Mouse (Mus musculus) heart, postnatal 0 days (tissue): ENCODE measurements around the gene Kcnh2. TPM values are rescaled to one million over a fixed set of nuclear protein-coding genes. Genes with fewer than 3 reads are reported as not detected.

Experiments used
- ATAC-seq: fragments of 200-750 bp; cut with Nextera tagmentation; 2 replicates; pipeline ENCODE4 v1.8.0; 2017; ENCODE audit warnings: low read depth, moderate number of reproducible peaks, moderate library complexity; ENCODE audit not compliant: insufficient read depth
- DNase-seq: peaks from one replicate; pipeline ENCODE4 v3.0.0-alpha.2; 2016; ENCODE audit warnings: low spot score
- H3K27ac ChIP-seq: fragments of 300-500 bp; sonication (generic); 2 replicates; pipeline ENCODE4 v1.5.1; 2014; ENCODE audit warnings: low read depth, mild to moderate bottlenecking
- H3K27me3 ChIP-seq: fragments of 300-500 bp; sonication (generic); 2 replicates; pipeline ENCODE4 v1.6.1; 2014; ENCODE audit warnings: low read length, mixed read lengths; ENCODE audit not compliant: control insufficient read depth, insufficient read depth
- H3K36me3 ChIP-seq: fragments of 300-500 bp; sonication (generic); replicated peaks from 2 replicates; pipeline ENCODE4 v1.6.1; 2014; ENCODE audit warnings: low read length, mixed read lengths; ENCODE audit not compliant: control insufficient read depth, insufficient read depth
- H3K4me1 ChIP-seq: fragments of 300-500 bp; sonication (generic); 2 replicates; pipeline ENCODE4 v1.6.1; 2014; ENCODE audit warnings: antibody characterized with exemption; ENCODE audit not compliant: control insufficient read depth, insufficient read depth
- H3K4me2 ChIP-seq: fragments of 300-500 bp; sonication (generic); 2 replicates; pipeline ENCODE4 v1.6.1; 2014; ENCODE audit warnings: low read depth, mild to moderate bottlenecking, low read length, moderate library complexity
- H3K4me3 ChIP-seq: fragments of 300-500 bp; sonication (generic); 2 replicates; pipeline ENCODE4 v1.5.1; 2014; ENCODE audit warnings: low read depth, low read length
- H3K9ac ChIP-seq: fragments of 300-500 bp; sonication (generic); replicated peaks from 2 replicates; pipeline ENCODE4 v1.6.1; 2014; ENCODE audit warnings: low read depth, low read length, mixed read lengths
- H3K9me3 ChIP-seq: fragments of 300-500 bp; sonication (generic); replicated peaks from 2 replicates; pipeline ENCODE4 v1.6.1; 2016; ENCODE audit warnings: low read length; ENCODE audit not compliant: control insufficient read depth
- CTCF ChIP-seq: IDR thresholded peaks from 2 replicates; pipeline ENCODE4 v1.5.1; 2016; ENCODE audit warnings: antibody characterized with exemption, control low read depth, low read depth
- EP300 ChIP-seq: IDR thresholded peaks from 2 replicates; pipeline ENCODE4 v1.6.1; 2016; ENCODE audit warnings: antibody characterized with exemption, low read depth
- WGBS: fragments of 180-500 bp; shearing (Covaris S2); extraction: QIAGEN DNeasy Blood & Tissue Kit; methylation state at CpG from one replicate; pipeline ENCODE4 v1.1.7; 2014; 5-methylcytosine and 5-hydroxymethylcytosine counted together
- polyA plus RNA-seq: library from polyadenylated mRNA; unstranded; fragments of >200 nt; fragmentation: Nextera tagmentation; extraction: Ambion mirVana; gene quantifications from 2 replicates; pipeline ENCODE4 v1.2.1, GENCODE M21; 2015
- total RNA-seq: library from RNA; depleted of rRNA; stranded (reverse); fragments of >200 nt; gene quantifications from 2 replicates; pipeline ENCODE4 v1.2.3, GENCODE M21; 2014; ENCODE audit warnings: low replicate concordance

Kcnh2 gene
- total and polyA plus RNA-seq, 2 experiments from 2014 or later: 32.1 to 86.1 TPM

DNA sequence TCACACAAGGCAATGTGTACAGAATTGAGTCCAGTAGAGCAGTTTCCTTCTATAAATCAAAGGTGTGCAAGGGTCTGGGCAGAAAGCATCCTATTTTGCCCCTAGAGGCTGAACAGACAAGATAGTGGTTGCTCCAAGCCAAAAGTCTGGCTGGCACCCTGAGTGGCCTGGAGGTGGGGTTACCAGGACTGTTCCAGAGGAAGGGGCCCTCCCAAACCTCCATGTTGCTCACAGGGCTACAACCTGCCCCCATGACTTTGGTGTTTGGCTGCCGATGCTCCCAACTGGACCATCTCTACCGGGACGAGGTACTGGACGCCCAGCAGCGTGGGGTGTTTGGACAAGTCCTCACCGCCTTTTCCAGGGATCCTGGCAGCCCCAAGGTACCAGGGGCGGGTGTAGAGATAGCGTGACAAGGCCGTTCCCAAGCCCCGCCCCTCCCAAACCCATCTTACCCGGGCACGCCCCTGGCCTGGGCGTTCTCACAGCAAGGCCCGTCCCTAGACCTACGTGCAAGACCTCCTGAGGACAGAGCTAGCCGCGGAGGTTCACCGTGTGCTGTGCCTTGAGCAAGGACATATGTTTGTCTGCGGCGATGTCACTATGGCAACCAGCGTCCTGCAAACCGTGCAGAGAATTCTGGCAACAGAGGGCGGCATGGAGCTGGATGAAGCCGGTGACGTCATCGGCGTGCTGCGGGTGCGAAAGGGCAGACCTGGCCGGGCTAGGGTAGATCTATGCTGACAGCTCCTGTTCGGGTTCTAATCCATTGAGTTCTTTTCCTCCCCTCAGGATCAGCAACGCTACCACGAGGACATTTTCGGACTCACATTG is 31.8 kb upstream of the Kcnh2 start:
- peaks cover 37% of the 10 kb centered on the region for H3K4me1 ChIP-seq
- DNase-seq (peak; percentile 98), ATAC-seq (peak; percentile 87)
- H3K9ac ChIP-seq: peak overlapping the region; percentile 10; the same call in 1 of the 2 replicates
- peak overlapping the region; percentile 29 for H3K4me3 ChIP-seq
- H3K27ac ChIP-seq: peak overlapping the region; percentile 71
- H3K4me2 ChIP-seq: peak overlapping the region; percentile 58
- WGBS: 2% methylated on average over 34 of the region's 34 CpGs
- peaks cover 9% of the 10 kb centered on the region; the same call in 1 of the 2 replicates for H3K36me3 ChIP-seq
- H3K27me3 ChIP-seq: 0 out of 2 replicates have a peak, but pooled peaks cover 6% of the 10 kb centered on the region
- H3K9me3 ChIP-seq: no peaks in the 10 kb centered on the region
- TF ChIP-seq EP300 (no peak), CTCF (peak; percentile 53)

DNA sequence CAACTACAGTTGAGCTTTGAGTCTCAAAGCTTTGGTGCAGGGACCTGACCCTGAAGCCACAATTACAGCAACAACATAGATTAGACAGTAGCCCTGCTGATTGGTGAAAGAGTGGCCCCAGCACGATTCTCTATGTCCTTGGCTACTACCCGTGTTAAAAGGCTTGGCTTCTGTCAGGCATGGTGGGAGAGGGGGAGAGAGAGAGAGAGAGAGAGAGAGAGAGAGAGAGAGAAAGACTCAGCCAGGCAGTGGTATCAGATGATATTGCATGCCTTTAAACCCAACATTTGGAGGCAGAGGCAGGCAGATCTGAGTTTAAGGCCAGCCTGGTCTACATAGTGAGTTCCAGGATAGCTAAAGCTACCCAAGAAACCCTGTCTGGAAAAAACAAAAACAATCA is 30.6 kb upstream of the Kcnh2 start:
- WGBS: 49% methylated on average over 2 of the region's 2 CpGs
- Histone ChIP-seq H3K4me2 (no peak overlapping the region), H3K4me1 (peaks cover 25% of the 10 kb centered on the region; the same call in 1 of the 2 replicates), H3K27ac (no peak overlapping the region), H3K9me3 (no peaks in the 10 kb centered on the region), H3K9ac (no peak overlapping the region), H3K4me3 (no peak overlapping the region), H3K36me3 (peaks cover 9% of the 10 kb centered on the region; the same call in 1 of the 2 replicates), H3K27me3 (0 out of 2 replicates have a peak, but pooled peaks cover 6% of the 10 kb centered on the region)
- no peak for DNase-seq
- TF ChIP-seq CTCF (no peak), EP300 (no peak)
- ATAC-seq: no peak

DNA sequence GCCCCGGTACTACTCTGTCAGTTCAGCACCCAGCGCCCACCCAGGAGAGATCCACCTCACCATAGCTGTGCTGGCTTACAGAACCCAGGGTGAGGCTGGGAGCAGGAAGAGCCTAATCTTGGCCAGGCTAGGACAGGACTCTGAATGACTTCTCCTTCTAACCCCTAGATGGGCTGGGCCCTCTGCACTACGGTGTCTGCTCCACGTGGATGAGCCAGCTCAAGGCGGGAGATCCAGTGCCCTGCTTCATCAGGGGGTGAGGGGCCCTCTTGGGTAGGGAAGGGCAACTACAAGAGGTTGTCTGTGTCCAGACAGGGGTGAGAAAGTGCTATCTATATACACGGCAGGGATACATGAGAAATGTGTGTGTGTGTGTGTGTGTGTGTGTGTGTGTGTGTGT is 30.1 kb upstream of the Kcnh2 start:
- no peaks in the 10 kb centered on the region for H3K9me3 ChIP-seq
- no peak for TF ChIP-seq EP300
- WGBS: 76% methylated on average over 6 of the region's 6 CpGs

DNA sequence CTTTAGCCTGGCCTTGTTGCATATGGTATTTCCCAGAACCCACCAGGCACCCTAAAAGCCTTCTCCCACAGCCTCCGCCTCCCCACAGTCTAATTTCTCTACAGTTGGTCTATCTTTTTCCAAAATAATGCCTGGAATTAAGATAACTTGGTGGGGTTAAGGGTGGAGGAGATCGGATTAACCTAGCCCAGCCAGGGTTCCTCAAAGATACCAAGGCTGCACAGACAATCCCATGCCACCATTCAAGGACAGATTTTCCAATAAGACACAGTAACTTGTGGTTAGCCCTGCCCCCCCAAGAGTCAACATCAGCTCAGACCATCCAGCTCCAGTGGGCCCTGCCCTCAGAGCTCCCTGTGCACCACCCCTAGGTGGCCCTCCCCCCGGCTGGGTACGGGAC is 29.1 kb upstream of the Kcnh2 start:
- H3K36me3 ChIP-seq: peaks cover 9% of the 10 kb centered on the region; the same call in 1 of the 2 replicates
- no peak overlapping the region for H3K27ac ChIP-seq
- H3K4me2 ChIP-seq: no peak overlapping the region
- no peak overlapping the region for H3K9ac ChIP-seq
- H3K4me3 ChIP-seq: no peak overlapping the region
- TF ChIP-seq CTCF: no peak
- TF ChIP-seq EP300: no peak
- no peaks in the 10 kb centered on the region for H3K27me3 ChIP-seq
- H3K4me1 ChIP-seq: peaks cover 19% of the 10 kb centered on the region; the same call in 1 of the 2 replicates
- ATAC-seq (no peak), DNase-seq (no peak)
- 85% methylated on average over 4 of the region's 4 CpGs for WGBS
- no peaks in the 10 kb centered on the region for H3K9me3 ChIP-seq

More for the DNA sequence above, 30.1 kb upstream of the Kcnh2 start:
- H3K27ac ChIP-seq: no peak overlapping the region
- H3K27me3 ChIP-seq: 0 out of 2 replicates have a peak, but pooled peaks cover 6% of the 10 kb centered on the region
- no peak for DNase-seq
- peaks cover 9% of the 10 kb centered on the region; the same call in 1 of the 2 replicates for H3K36me3 ChIP-seq
- no peak overlapping the region for H3K4me2 ChIP-seq
- ATAC-seq: no peak
- H3K4me3 ChIP-seq: no peak overlapping the region
- H3K9ac ChIP-seq: no peak overlapping the region
- H3K4me1 ChIP-seq: peaks cover 20% of the 10 kb centered on the region; the same call in 1 of the 2 replicates

DNA sequence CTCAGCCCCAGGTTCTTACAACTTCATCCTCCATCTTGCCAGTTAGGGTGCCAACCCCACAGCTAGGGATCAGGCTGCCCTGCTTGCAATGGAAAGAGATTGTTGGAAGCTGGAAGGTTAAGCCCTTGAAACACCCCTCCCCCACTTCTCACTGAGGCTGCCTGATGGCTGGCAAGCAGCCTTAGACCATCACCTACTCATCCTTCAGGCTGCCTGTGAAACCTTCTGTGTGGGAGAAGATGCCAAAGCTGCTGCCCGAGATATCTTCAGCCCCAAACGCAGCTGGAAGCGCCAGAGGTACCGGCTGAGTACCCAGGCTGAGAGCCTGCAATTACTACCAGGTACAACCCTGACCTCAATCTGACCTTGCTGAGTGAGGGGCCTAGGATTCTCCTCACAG is 28.1 kb upstream of the Kcnh2 start:
- Histone ChIP-seq H3K4me1 (peaks cover 18% of the 10 kb centered on the region), H3K4me3 (no peak overlapping the region), H3K27ac (no peak overlapping the region), H3K27me3 (no peaks in the 10 kb centered on the region), H3K4me2 (no peak overlapping the region), H3K36me3 (peaks cover 9% of the 10 kb centered on the region; the same call in 1 of the 2 replicates), H3K9ac (no peak overlapping the region), H3K9me3 (no peaks in the 10 kb centered on the region)
- TF ChIP-seq CTCF: no peak
- TF ChIP-seq EP300: no peak
- DNase-seq: no peak
- 61% methylated on average over 4 of the region's 4 CpGs for WGBS
- ATAC-seq: no peak
